Mouse (Mus musculus): ENCODE data around the gene Pde4a.

Pde4a gene

DNA sequence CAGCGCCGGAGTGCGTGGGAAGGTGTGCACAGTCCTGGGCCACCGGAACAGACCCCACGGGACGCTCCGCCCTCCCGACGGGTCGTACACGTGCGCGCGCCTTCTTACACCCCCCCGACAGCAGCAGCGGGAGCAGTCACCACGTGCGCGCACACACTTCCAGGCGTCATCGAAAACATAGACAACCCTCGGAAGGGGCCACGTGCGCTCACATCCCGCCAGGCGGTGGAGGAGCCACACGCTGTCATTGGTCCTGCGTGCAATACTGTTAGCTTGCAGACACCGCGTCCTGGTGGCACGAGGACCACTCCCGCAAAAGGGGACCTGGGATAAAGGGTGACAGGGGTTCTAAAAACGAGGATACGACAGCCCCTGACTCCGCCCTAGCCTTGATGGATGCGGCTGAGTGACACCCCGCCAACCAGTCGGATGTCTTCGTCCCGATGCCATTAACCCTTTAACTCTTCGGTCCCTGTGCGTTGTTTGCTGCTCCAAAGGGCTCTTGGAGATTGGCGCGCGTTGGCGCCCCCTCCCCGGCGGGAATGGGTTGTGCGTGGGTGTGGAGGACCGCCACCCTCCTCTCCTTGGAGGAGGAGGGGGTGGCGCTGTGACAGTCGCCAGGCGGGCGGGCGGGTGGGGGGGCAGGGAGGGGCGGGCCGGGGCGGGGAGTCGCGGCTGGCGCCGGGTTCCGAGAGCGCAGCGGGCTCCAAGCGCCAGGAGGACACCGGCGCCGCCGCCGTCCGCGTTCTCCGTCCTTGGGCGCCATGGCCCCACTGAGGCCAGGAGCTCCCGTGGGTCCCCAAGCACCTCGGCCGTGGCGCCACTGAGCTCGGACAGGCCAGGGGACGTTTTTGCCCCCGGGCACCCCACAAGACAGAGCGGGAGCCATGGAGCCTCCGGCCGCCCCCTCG, at the start of gene Pde4a:
Gene Pde4a, plus strand, starts transcription at position 674 of the 911 bp plus-strand sequence.
- no peak for DNase-seq (ENCODE audit: low spot score)

GRCm38 (mm10) chr9:21117073-21117472, 48.4 kb upstream of the Pde4a start:
- DNase-seq (ENCODE audit: low spot score), result no peak

DNA sequence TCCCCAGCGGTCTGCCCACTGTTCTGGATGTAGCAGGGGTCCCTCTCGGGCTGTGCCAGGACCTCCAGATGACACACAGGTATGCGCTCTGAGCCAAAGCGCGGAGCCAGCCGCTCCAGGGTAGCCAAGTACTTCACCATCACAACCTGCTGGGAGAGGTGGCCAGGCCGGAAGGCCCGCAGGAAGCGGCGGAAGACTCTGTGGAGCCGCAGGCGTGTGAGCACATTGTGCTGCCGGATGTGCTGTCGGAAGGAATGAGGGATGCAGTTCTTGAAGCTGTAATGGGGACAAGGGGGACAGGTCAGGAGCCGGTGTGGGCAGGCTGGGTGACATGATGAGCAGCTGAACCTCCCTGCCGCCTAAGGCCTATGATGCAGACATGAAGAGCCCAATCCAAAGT, 44.0 kb upstream of the Pde4a start:
- no peak for DNase-seq (ENCODE audit: low spot score)

GRCm38 (mm10) chr9:21124837-21125236, 40.7 kb upstream of the Pde4a start:
- no peak for DNase-seq (ENCODE audit: low spot score)

GRCm38 (mm10) chr9:21125502-21126258, 39.8 kb upstream of the Pde4a start:
- DNase-seq (ENCODE audit: low spot score), result no peak

DNA sequence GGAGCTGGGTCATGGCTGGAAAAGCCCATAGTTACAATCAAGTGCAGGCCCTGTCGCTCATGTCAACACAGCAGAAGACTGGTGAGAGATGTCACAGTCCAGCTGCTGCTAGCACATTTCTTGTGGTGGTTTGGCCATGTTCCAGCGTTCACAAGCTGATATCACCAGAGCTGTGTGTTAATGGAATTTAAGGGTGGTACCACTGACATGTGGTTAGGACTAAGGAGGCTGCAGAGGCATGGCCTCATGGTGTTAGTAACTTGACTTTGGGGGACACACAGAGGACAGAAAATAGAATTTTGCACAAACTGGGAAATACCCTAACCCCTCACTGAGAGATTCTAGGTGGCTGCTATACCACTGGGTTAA, 39.3 kb upstream of the Pde4a start:
- no peak for DNase-seq (ENCODE audit: low spot score)

DNA sequence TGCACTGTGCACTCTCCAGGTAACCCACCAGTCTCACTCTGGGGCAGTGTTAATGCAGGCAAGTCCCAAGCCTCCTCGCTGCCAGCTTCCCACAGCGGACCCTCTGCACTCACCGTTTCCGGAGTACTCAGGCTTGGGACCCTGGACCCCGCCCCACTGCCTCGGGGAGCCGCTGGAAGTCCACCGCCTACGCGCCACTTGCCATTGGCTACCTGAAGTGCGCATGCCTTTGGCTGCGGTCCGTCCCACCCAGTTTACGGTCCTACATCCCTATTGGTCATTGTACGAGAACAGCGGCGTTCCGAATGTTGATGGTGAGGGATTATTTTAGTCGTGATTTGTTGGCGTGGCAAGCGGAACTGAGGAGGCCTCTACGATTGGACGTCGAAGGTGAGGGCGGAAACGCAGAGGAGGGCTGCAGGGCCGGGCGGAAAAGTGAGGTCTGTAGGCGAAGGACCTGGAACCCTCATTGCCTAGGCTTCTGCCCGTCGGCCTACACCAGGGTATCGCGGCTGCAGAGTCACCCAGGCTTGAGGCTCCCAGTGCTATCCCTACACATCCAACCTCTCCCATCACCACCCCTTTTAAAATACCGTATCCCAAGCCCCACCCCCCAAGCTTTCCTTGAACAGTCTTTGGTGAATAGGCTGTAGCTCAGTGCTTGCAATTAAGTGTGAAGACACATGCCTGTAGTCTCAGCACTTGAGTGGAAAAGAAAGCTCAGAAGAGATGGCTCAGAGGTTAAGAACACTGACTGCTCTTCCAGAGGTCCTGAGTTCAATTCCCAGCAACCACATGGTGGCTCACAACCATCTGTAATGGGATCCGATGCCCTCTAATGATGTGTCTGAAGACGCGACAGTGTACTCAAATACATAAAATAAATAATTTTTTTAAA, 34.2 kb upstream of the Pde4a start, which contains the start of gene Tyk2:
Gene Tyk2, minus strand, starts transcription at position 185 of the 898 bp plus-strand sequence.
- peak; percentile 83 for DNase-seq (ENCODE audit: low spot score)

- no peak for DNase-seq (ENCODE audit: low spot score)
Measured at GRCm38 (mm10) chr9:21132102-21132775, 33.3 kb upstream of the Pde4a start.

DNA sequence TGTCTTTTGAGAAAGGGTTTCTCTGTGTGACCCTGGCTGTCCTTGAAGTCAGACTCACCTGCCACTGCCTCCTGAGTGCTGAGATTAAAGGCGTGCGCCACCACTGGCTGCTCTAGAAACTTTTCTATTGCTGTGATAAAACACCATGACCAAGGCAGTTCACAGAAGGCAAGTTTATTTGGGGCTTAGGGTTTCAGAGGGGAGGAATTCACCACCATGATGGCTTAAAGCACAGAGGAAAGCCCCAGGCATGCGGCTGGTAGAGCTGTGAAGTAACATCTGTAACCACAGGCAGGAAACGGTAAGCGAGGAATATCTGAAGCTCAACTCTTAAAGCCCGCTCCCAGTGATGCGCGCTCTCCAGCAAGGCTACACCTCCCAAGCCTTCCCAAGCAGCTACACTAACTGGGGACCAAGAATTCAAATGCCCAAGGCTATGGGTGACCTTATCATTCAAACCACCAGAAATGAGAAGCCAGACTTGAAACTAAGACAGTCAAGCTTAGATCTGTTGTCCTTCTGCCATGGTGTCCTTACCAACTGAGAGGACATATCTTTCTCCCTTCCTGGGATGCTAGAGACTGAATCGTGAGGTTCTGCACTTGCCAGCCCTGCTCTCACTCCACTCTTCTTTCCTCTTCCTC, 32.3 kb upstream of the Pde4a start:
- no peak for DNase-seq (ENCODE audit: low spot score)

GRCm38 (mm10) chr9:21134595-21135328, 30.8 kb upstream of the Pde4a start:
- DNase-seq (ENCODE audit: low spot score), result no peak

- DNase-seq (ENCODE audit: low spot score), result no peak
Measured at GRCm38 (mm10) chr9:21135329-21135890, 30.1 kb upstream of the Pde4a start.

DNA sequence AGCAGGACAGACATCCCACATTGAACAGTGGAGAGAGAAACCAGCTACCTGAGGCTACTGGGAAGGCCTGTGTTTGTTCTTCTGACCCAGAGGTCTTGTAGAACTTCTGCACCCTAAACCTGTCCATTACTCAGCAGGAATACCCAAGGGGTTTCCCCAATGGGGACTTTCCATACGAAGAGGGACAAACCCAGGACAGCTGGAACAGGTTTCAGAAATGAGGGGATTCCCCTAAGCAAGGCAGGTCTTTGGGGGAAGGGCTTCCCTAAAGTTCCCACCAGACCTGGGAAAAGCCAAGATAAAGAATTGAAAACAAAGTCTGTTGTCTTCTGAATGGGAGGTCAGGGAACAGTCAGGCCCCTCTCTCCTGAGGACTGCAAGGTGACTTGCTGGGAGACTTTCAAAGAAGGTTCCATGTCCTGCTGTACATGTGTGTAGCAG, 29.6 kb upstream of the Pde4a start:
- no peak for DNase-seq (ENCODE audit: low spot score)

- no peak for DNase-seq (ENCODE audit: low spot score)
Measured at GRCm38 (mm10) chr9:21136401-21136800, 29.1 kb upstream of the Pde4a start.

DNA sequence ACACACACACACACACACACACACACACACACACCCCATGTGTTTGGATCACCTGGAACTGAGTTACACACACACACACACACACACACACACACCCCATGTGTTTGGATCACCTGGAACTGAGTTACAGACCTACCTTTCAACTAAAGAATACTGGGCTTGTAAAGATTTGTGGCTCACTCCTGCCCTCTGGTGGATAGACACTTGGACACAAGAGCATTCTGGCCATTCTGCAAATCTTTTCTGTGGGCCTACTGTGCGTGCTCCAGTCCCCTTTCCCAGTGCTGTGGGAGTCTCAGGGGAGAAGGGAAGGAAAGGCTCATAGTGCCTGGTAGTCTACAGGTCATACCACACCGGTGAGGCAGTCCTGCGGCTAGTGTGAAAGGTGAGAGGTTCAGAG, 28.3 kb upstream of the Pde4a start:
- peak; percentile 77 for DNase-seq (ENCODE audit: low spot score)

- DNase-seq (ENCODE audit: low spot score), result no peak
Measured at GRCm38 (mm10) chr9:21138386-21138785, 27.1 kb upstream of the Pde4a start.

DNA sequence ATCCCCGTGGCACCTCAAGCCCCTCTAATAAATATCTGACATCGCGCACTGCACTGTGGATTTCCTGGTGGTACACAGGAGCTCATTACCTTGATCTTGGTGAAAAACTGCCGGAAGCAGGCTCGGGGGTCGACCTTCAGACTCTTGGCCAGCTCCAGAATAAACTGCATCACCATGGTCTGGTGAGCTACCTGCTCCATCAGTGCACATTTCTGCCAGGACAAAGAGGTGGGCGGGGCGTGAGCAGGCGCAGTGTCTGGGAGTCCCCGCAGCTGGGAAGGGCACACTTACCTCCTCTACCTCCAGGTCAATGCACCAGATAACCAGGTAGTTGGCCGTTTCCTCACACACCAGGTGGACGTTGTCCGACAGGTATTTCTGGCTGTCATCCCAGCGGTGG, 23.6 kb upstream of the Pde4a start:
- no peak for DNase-seq (ENCODE audit: low spot score)

DNA sequence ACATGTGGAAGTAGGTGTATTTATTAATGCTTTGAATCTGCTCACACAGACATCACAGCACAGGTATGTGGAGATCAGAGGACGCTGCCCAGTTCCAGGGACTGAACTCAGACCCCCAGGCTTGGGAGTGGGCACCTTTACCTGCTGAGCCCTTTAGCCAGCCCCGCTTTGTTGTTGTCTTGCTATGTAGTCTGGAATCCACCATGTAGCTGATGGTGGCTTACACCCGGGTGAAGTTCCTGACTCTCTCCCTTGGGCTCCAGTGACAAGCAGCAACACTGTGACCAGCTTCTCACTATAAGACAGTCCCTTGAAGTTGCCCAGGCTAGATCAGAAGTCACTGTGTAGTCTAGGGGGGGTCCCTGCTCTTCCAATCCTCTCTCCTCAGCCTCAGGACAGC, 21.2 kb upstream of the Pde4a start:
- no peak for DNase-seq (ENCODE audit: low spot score)

DNA sequence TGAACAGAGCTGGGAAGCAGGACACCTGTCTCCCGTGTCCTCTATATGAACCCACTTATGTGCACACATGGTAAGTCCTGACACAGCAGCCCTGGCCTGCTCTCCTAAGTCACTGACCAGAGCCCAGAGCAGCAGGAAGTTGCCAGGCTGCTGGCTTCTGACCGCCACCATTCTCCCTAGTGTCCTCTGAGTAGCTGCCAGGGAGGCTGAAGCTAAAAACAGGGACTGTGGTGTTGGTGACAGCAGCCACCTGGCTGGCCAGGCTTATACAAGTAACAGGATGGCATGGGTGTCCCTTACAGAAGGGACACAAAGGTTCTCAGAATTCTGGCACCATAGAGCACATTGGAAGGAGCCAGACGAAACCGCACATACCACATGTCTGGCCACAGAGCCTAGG, 20.1 kb upstream of the Pde4a start:
- DNase-seq (ENCODE audit: low spot score), result no peak

GRCm38 (mm10) chr9:21146722-21147121, 18.8 kb upstream of the Pde4a start:
- no peak for DNase-seq (ENCODE audit: low spot score)

GRCm38 (mm10) chr9:21148427-21148826, 17.1 kb upstream of the Pde4a start:
- DNase-seq (ENCODE audit: low spot score), result no peak
